Comparison of ENCODE assay signal across 17 mouse cellular contexts in the genomic region with DNA sequence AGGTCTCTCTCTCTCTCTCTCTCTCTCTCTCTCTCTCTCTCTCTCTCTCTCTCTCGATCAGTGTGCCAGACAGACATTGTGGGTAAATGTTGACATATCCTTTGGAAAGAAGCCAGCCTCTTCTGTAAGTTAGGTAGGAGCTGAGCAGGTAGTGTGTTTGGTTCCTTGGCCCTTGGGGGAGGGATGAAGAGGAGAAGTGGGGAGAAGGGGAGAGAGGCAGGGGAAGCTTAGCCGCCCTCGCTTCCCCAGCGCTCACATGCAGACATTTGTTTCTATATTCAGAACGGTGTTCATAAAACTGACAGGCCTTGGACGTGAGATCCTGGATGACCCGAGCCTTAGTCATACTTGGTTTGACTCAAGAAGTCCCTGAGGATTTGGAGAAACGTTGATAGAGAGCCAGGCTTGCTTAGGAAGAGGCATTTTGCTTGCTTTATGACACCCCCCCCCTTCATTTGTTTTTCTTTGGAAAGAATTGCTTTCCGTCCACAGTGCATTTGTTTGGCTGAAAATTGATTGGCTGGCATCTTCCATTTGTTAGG.
"Had no signal": no experiment of that assay in that cellular context is flagged by ENCODE, and none has a peak within 500 bp of the region (broad histone marks: within the 10 kb centered on the region; RNA-seq: fewer than 3 reads in every experiment).

No protein-coding gene starts in this region.

- H3K4me3 ChIP-seq: left cerebral cortex, adult 2 months; limb, embryonic 10.5 days; liver, embryonic 15.5 days; megakaryocyte, embryonic 14.5 days; midbrain, embryonic 15.5 days; neural tube, embryonic 15.5 days had no signal

- H3K9ac ChIP-seq: liver, embryonic 15.5 days; midbrain, embryonic 15.5 days; neural tube, embryonic 15.5 days had no signal

- H3K27ac ChIP-seq: left cerebral cortex, adult 2 months; limb, embryonic 10.5 days; liver, embryonic 15.5 days; macrophage; midbrain, embryonic 15.5 days; neural tube, embryonic 15.5 days had no signal

- H3K9me3 ChIP-seq: limb, embryonic 10.5 days; liver, embryonic 15.5 days; midbrain, embryonic 15.5 days; neural tube, embryonic 15.5 days had no signal

- ATAC-seq: midbrain, embryonic 15.5 days had no signal

- H3K36me3 ChIP-seq: limb, embryonic 10.5 days; liver, embryonic 15.5 days; midbrain, embryonic 15.5 days; neural tube, embryonic 15.5 days had no signal

- H3K4me1 ChIP-seq: liver, embryonic 15.5 days; megakaryocyte, embryonic 14.5 days had no signal

- H3K27me3 ChIP-seq: midbrain, embryonic 15.5 days; neural tube, embryonic 15.5 days had no signal

- H3K4me2 ChIP-seq: liver, embryonic 11.5 days; liver, embryonic 15.5 days; midbrain, embryonic 11.5 days; midbrain, embryonic 15.5 days; neural tube, embryonic 15.5 days had no signal

- DNase-seq: kidney, adult 9 months; kidney, postnatal 10 days; lung, adult 2 months; lung, postnatal 10 days; right cerebral cortex, postnatal 4 days; spleen, adult 18-20 months; thymus, adult 18-20 months; thymus, postnatal 14 days had no signal
